14 mouse cellular contexts compared by ENCODE assay signal in the genomic region with DNA sequence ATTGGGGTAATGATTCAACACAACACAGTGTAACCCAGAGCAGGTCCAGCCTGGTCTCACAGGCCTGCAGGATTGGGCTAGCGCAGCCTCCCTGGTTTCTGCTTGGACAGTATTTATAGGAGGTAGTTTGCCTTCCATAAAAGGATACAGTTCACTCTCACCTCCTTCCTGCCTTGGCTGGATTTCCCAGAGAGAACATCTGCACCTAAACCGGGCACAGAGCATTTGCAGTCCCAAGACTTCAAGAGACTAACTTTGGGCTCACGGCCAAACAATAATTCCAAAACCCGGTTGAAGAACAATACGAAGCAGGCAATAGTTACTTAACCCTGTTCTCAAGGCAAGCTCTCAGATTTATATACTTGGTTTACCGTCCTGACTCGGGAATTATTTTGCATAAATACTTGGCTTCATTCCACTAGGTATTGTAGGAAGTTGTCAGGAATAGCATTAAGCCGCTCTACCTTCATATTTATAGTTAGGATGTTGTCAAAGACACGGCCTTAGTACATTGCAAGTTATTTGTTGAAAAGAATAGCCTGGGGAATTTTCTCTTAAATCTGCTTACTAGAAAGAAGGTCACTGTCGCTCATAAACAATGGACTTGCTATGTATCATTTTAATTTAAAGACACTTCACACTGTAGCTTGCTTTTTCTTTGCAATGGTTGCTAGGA. TPM values are rescaled to one million over a fixed set of nuclear protein-coding genes. Genes with fewer than 3 reads are reported as not detected.
DNase-seq lines count a peak whose midpoint lies in the region; ATAC-seq and TF ChIP-seq lines count a peak whose summit lies in the region.
"Had no signal": no experiment of that assay in that cellular context is flagged by ENCODE, and none has a peak within 500 bp of the region (broad histone marks: within the 10 kb centered on the region; RNA-seq: fewer than 3 reads in every experiment).

No protein-coding gene starts in this region.

- peak overlapping the region; percentile 35; the same call in 1 of the 2 replicates for H3K27ac ChIP-seq in hindbrain, embryonic 13.5 days
- H3K27ac ChIP-seq in hindbrain, embryonic 11.5 days (ENCODE audit: low read depth, low read length) = no peak overlapping the region
- no peak overlapping the region for H3K27ac ChIP-seq in lung, postnatal 0 days (ENCODE audit: low read length)
- 0 out of 2 replicates have a peak overlapping the region, but pooled peaks have one; percentile 9 for H3K27ac ChIP-seq in heart, embryonic 15.5 days
- no peak overlapping the region for H3K27ac ChIP-seq in midbrain, embryonic 15.5 days
- H3K27ac ChIP-seq: heart, embryonic 13.5 days had no signal

- no peak for ATAC-seq in hindbrain, embryonic 13.5 days (ENCODE audit: low FRiP score)
- no peak for ATAC-seq in hindbrain, embryonic 11.5 days (ENCODE audit: low FRiP score)
- no peak for ATAC-seq in lung, postnatal 0 days
- 0 out of 2 replicates have a peak, but pooled peaks have one; percentile 39 for ATAC-seq in heart, embryonic 15.5 days (replicated peaks; ENCODE audit: insufficient number of reproducible peaks, insufficient read depth, low FRiP score, low read depth)
- ATAC-seq in midbrain, embryonic 15.5 days (replicated peaks) = 0 out of 2 replicates have a peak, but pooled peaks have one; percentile 50

- no peak for TF ChIP-seq CTCF in lung, postnatal 0 days (IDR thresholded peaks at IDR 0.05)

- H3K27me3 ChIP-seq in hindbrain, embryonic 13.5 days = no peaks in the 10 kb centered on the region
- H3K27me3 ChIP-seq in hindbrain, embryonic 11.5 days (ENCODE audit: control insufficient read depth, insufficient read depth, low read length) = no peaks in the 10 kb centered on the region
- no peaks in the 10 kb centered on the region for H3K27me3 ChIP-seq in lung, postnatal 0 days (replicated peaks; ENCODE audit: insufficient read depth, low read length)
- no peaks in the 10 kb centered on the region for H3K27me3 ChIP-seq in heart, embryonic 15.5 days
- no peaks in the 10 kb centered on the region for H3K27me3 ChIP-seq in midbrain, embryonic 15.5 days (replicated peaks)
- H3K27me3 ChIP-seq: heart, embryonic 13.5 days had no signal

- H3K4me3 ChIP-seq in hindbrain, embryonic 13.5 days = no peak overlapping the region
- H3K4me3 ChIP-seq in hindbrain, embryonic 11.5 days (ENCODE audit: low read depth, low read length) = no peak overlapping the region
- no peak overlapping the region for H3K4me3 ChIP-seq in lung, postnatal 0 days (ENCODE audit: low read depth, low read length)
- no peak overlapping the region for H3K4me3 ChIP-seq in heart, embryonic 15.5 days
- no peak overlapping the region for H3K4me3 ChIP-seq in midbrain, embryonic 15.5 days
- H3K4me3 ChIP-seq: heart, embryonic 13.5 days had no signal

- no peak overlapping the region for H3K9ac ChIP-seq in hindbrain, embryonic 13.5 days
- H3K9ac ChIP-seq in hindbrain, embryonic 11.5 days (ENCODE audit: low read depth, low read length) = no peak overlapping the region
- no peak overlapping the region for H3K9ac ChIP-seq in lung, postnatal 0 days (replicated peaks; ENCODE audit: low read depth)
- H3K9ac ChIP-seq in heart, embryonic 15.5 days = no peak overlapping the region
- no peak overlapping the region for H3K9ac ChIP-seq in midbrain, embryonic 15.5 days
- H3K9ac ChIP-seq: heart, embryonic 13.5 days had no signal

- TF ChIP-seq EP300 in lung, postnatal 0 days (IDR thresholded peaks at IDR 0.05) = no peak

- 0 out of 2 replicates have a peak, but pooled peaks cover 9% of the 10 kb centered on the region for H3K4me1 ChIP-seq in hindbrain, embryonic 13.5 days (replicated peaks)
- H3K4me1 ChIP-seq in hindbrain, embryonic 11.5 days (replicated peaks; ENCODE audit: control insufficient read depth, insufficient read depth, low read length) = no peaks in the 10 kb centered on the region
- peaks cover 10% of the 10 kb centered on the region; the same call in 1 of the 2 replicates for H3K4me1 ChIP-seq in lung, postnatal 0 days (ENCODE audit: insufficient read depth, low read depth, low read length)
- H3K4me1 ChIP-seq in heart, embryonic 15.5 days (replicated peaks) = peaks cover 15% of the 10 kb centered on the region; the same call in 1 of the 2 replicates
- peaks cover 7% of the 10 kb centered on the region; the same call in 1 of the 2 replicates for H3K4me1 ChIP-seq in midbrain, embryonic 15.5 days

- DNase-seq in hindbrain, embryonic 11.5 days (ENCODE audit: low spot score) = no peak
- peak; percentile 6 for DNase-seq in lung, postnatal 0 days (ENCODE audit: low spot score)
- no peak for DNase-seq in lung, adult 18-20 months
- DNase-seq in embryo, embryonic 10 days (ENCODE audit: low spot score) = no peak
- DNase-seq: lung, postnatal 14 days; right cerebral cortex, postnatal 25 days had no signal

- H3K36me3 ChIP-seq in hindbrain, embryonic 13.5 days = no peaks in the 10 kb centered on the region
- no peaks in the 10 kb centered on the region for H3K36me3 ChIP-seq in hindbrain, embryonic 11.5 days (ENCODE audit: control insufficient read depth, insufficient read depth, low read length)
- H3K36me3 ChIP-seq in lung, postnatal 0 days (ENCODE audit: insufficient read depth, low read length) = no peaks in the 10 kb centered on the region
- H3K36me3 ChIP-seq in heart, embryonic 15.5 days = no peaks in the 10 kb centered on the region
- H3K36me3 ChIP-seq in midbrain, embryonic 15.5 days (replicated peaks) = no peaks in the 10 kb centered on the region
- H3K36me3 ChIP-seq: heart, embryonic 13.5 days had no signal

- no peak overlapping the region for H3K4me2 ChIP-seq in hindbrain, embryonic 13.5 days
- no peak overlapping the region for H3K4me2 ChIP-seq in hindbrain, embryonic 11.5 days (replicated peaks; ENCODE audit: low read depth, low read length)
- H3K4me2 ChIP-seq in lung, postnatal 0 days (replicated peaks; ENCODE audit: low read depth, low read length) = no peak overlapping the region
- H3K4me2 ChIP-seq in heart, embryonic 15.5 days = 0 out of 2 replicates have a peak overlapping the region, but pooled peaks have one; percentile 10
- no peak overlapping the region for H3K4me2 ChIP-seq in midbrain, embryonic 15.5 days
- H3K4me2 ChIP-seq: heart, embryonic 13.5 days had no signal

- H3K9me3 ChIP-seq in hindbrain, embryonic 13.5 days = no peaks in the 10 kb centered on the region
- H3K9me3 ChIP-seq in hindbrain, embryonic 11.5 days (ENCODE audit: control insufficient read depth, low read length) = no peaks in the 10 kb centered on the region
- H3K9me3 ChIP-seq in lung, postnatal 0 days (ENCODE audit: low read length) = no peaks in the 10 kb centered on the region
- no peaks in the 10 kb centered on the region for H3K9me3 ChIP-seq in heart, embryonic 15.5 days (replicated peaks)
- no peaks in the 10 kb centered on the region for H3K9me3 ChIP-seq in midbrain, embryonic 15.5 days
- H3K9me3 ChIP-seq: heart, embryonic 13.5 days had no signal

- WGBS in hindbrain, embryonic 13.5 days = 68% methylated on average over 10 of the region's 10 CpGs
- WGBS in hindbrain, embryonic 11.5 days = 91% methylated on average over 10 of the region's 10 CpGs
- WGBS in lung, postnatal 0 days = 33% methylated on average over 10 of the region's 10 CpGs
- WGBS in heart, embryonic 15.5 days = 50% methylated on average over 10 of the region's 10 CpGs
- whole genome bisulfite sequencing in midbrain, embryonic 15.5 days = 54% methylated on average over 10 of the region's 10 CpGs

RNA-seq across cellular contexts. Expression of a gene that starts 53.1 kb away (rescaled TPM):
- polyA plus RNA-seq in hindbrain, embryonic 13.5 days (2015; fragmentation: Nextera tagmentation; extraction: Ambion mirVana) = 0.14 TPM in 1 of 2 replicates, not detected in the other
- 0.12 TPM in 1 of 2 replicates, not detected in the other for polyA plus RNA-seq in hindbrain, embryonic 11.5 days (2014; fragmentation: Nextera tagmentation; extraction: Ambion mirVana)
- polyA plus RNA-seq in lung, postnatal 0 days (2015; fragmentation: Nextera tagmentation; extraction: Ambion mirVana) = 0.12 TPM in 1 of 2 replicates, not detected in the other
- polyA plus RNA-seq in heart, embryonic 15.5 days (2015; fragmentation: Nextera tagmentation; extraction: Ambion mirVana) = 0.06 TPM in 1 of 2 replicates, not detected in the other
- polyA plus RNA-seq in midbrain, embryonic 15.5 days (2015; fragmentation: Nextera tagmentation; extraction: Ambion mirVana) = 0.10 TPM in 1 of 2 replicates, not detected in the other
- polyA plus RNA-seq: cortical plate, adult 2 months; frontal cortex, adult 2 months; heart, embryonic 13.5 days had no signal

RNA-seq across cellular contexts. Expression of a gene that starts 55.4 kb away (rescaled TPM):
- polyA plus RNA-seq in hindbrain, embryonic 13.5 days (2015; fragmentation: Nextera tagmentation; extraction: Ambion mirVana) = 1.2 and 1.6 TPM in 2 replicates
- polyA plus RNA-seq in hindbrain, embryonic 11.5 days (2014; fragmentation: Nextera tagmentation; extraction: Ambion mirVana) = 2.0 and 2.2 TPM in 2 replicates
- 0.75 and 0.86 TPM in 2 replicates for polyA plus RNA-seq in lung, postnatal 0 days (2015; fragmentation: Nextera tagmentation; extraction: Ambion mirVana)
- polyA plus RNA-seq in heart, embryonic 15.5 days (2015; fragmentation: Nextera tagmentation; extraction: Ambion mirVana) = 40.2 and 44.9 TPM in 2 replicates
- 1.5 and 1.7 TPM in 2 replicates for polyA plus RNA-seq in midbrain, embryonic 15.5 days (2015; fragmentation: Nextera tagmentation; extraction: Ambion mirVana)

RNA-seq across cellular contexts. Expression of a gene that starts 55.5 kb away (rescaled TPM):
- not detected in 2 replicates for polyA plus RNA-seq in hindbrain, embryonic 13.5 days (2015; fragmentation: Nextera tagmentation; extraction: Ambion mirVana)
- 0.14 TPM in 1 of 2 replicates, not detected in the other for polyA plus RNA-seq in hindbrain, embryonic 11.5 days (2014; fragmentation: Nextera tagmentation; extraction: Ambion mirVana)
- polyA plus RNA-seq in lung, postnatal 0 days (2015; fragmentation: Nextera tagmentation; extraction: Ambion mirVana) = not detected in 2 replicates
- 0.11 and 0.18 TPM in 2 replicates for polyA plus RNA-seq in heart, embryonic 15.5 days (2015; fragmentation: Nextera tagmentation; extraction: Ambion mirVana)
- 0.14 TPM in 1 of 2 replicates, not detected in the other for polyA plus RNA-seq in midbrain, embryonic 15.5 days (2015; fragmentation: Nextera tagmentation; extraction: Ambion mirVana)
- polyA plus RNA-seq: heart, embryonic 13.5 days; limb, embryonic 11.5 days; stomach, embryonic 16.5 days had no signal

Comparison
In these comparisons a context has a peak if more than half of its experiments do, and no peak if none do; other contexts are left out.
1. H3K27ac ChIP-seq: peak in hindbrain, embryonic 13.5 days (single experiment) and heart, embryonic 15.5 days (single experiment); none in hindbrain, embryonic 11.5 days (single experiment), lung, postnatal 0 days (single experiment) and midbrain, embryonic 15.5 days (single experiment).
2. ATAC-seq: peak in heart, embryonic 15.5 days (single experiment) and midbrain, embryonic 15.5 days (single experiment); none in hindbrain, embryonic 13.5 days (single experiment), hindbrain, embryonic 11.5 days (single experiment) and lung, postnatal 0 days (single experiment).
3. RNA of a gene that starts 55.4 kb away (polyA plus RNA-seq): 40.2 to 44.9 TPM in heart, embryonic 15.5 days; 2.0 to 2.2 TPM in hindbrain, embryonic 11.5 days, 1.5 to 1.7 TPM in midbrain, embryonic 15.5 days, 1.2 to 1.6 TPM in hindbrain, embryonic 13.5 days and 0.75 to 0.86 TPM in lung, postnatal 0 days; every median in the first group is over 10 times any median in the second.